Mouse (Mus musculus) midbrain, embryonic 15.5 days (tissue): ENCODE measurements around the gene Fam181a. TPM values are rescaled to one million over a fixed set of nuclear protein-coding genes. Genes with fewer than 3 reads are reported as not detected.

Experiments used
- ATAC-seq: fragments of 200-750 bp; cut with Nextera tagmentation; replicated peaks from 2 replicates; pipeline ENCODE4 v1.8.0; 2017; ENCODE audit warnings: moderate TSS enrichment
- H3K27ac ChIP-seq: fragments of 300-500 bp; sonication (generic); 2 replicates; pipeline ENCODE4 v1.5.1; 2015; ENCODE audit warnings: mild to moderate bottlenecking, inconsistent platforms
- H3K27me3 ChIP-seq: fragments of 300-500 bp; sonication (generic); replicated peaks from 2 replicates; pipeline ENCODE4 v1.6.1; 2015; ENCODE audit warnings: inconsistent platforms
- H3K36me3 ChIP-seq: fragments of 300-500 bp; sonication (generic); replicated peaks from 2 replicates; pipeline ENCODE4 v1.6.1; 2015; ENCODE audit warnings: inconsistent platforms
- H3K4me1 ChIP-seq: fragments of 300-500 bp; sonication (generic); 2 replicates; pipeline ENCODE4 v1.6.1; 2015; ENCODE audit warnings: inconsistent platforms
- H3K4me2 ChIP-seq: fragments of 300-500 bp; sonication (generic); 2 replicates; pipeline ENCODE4 v1.6.1; 2015; ENCODE audit warnings: inconsistent platforms, mild to moderate bottlenecking, moderate library complexity
- H3K4me3 ChIP-seq: fragments of 300-500 bp; sonication (generic); 2 replicates; pipeline ENCODE4 v1.5.1; 2015; ENCODE audit warnings: mild to moderate bottlenecking, inconsistent platforms
- H3K9ac ChIP-seq: fragments of 300-500 bp; sonication (generic); 2 replicates; pipeline ENCODE4 v1.6.1; 2015; ENCODE audit warnings: mild to moderate bottlenecking, inconsistent platforms
- H3K9me3 ChIP-seq: fragments of 300-500 bp; sonication (generic); 2 replicates; pipeline ENCODE4 v1.6.1; 2016; ENCODE audit warnings: inconsistent platforms
- WGBS: fragments of 180-500 bp; shearing (Covaris S2); methylation state at CpG from one replicate; pipeline ENCODE4 v1.1.7; 2015; ENCODE audit warnings: mixed read lengths; 5-methylcytosine and 5-hydroxymethylcytosine counted together
- polyA plus RNA-seq: library from polyadenylated mRNA; unstranded; fragments of >200 nt; fragmentation: Nextera tagmentation; extraction: Ambion mirVana; gene quantifications from 2 replicates; pipeline ENCODE4 v1.2.1, GENCODE M21; 2015

Gene Fam181a
- polyA plus RNA-seq, 1 experiment from 2014 or later: 7.7 TPM

DNA sequence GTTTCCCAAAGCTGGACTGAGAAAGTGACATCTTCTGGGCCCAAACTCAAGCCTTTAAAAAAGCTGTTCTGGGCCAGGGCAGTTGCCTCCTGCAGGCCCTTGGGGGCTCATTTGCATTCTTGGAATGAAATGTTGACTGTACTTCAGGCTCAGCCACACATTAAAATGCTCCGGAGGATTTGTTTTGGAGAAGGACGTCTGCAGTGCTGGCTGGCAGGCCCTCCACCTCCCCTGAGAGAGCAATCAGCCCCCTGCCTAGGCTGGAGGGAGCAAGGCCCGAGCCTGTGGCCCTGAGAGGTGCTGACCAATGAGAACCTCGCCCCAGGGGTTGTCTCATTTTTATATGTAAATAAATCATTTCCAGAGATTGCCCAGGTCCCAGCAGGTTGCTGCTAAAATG is 14.5 kb upstream of the Fam181a start:
- H3K4me2 ChIP-seq: no peak overlapping the region
- H3K27ac ChIP-seq: no peak overlapping the region; the same call in 1 of the 2 replicates
- H3K4me1 ChIP-seq: 0 out of 2 replicates have a peak, but pooled peaks cover 6% of the 10 kb centered on the region
- H3K36me3 ChIP-seq: no peaks in the 10 kb centered on the region
- no peak for ATAC-seq
- H3K9ac ChIP-seq: no peak overlapping the region
- WGBS: 15% methylated on average over 4 of the region's 4 CpGs
- no peaks in the 10 kb centered on the region for H3K27me3 ChIP-seq
- H3K4me3 ChIP-seq: no peak overlapping the region
- H3K9me3 ChIP-seq: no peaks in the 10 kb centered on the region

DNA sequence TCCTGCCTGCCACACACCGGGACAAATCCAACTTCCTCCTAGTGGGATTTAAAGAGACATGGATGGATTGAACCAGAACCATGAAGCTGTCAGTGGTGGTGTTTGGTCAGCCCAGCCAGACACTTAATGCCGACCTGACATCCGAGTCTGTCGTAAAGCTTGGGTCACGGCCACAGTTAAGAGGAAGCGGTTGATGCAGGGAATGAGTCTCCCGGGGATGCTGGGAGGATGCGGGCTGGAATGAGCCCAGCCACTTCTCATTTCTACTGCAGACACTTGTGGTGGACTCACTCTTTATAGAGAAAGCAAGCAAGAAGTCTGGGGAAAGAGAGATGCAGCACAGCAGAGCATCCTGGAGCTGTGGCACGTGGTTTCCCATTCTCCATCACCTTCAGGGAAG is 10.3 kb upstream of the Fam181a start:
- H3K4me1 ChIP-seq: 0 out of 2 replicates have a peak, but pooled peaks cover 6% of the 10 kb centered on the region

DNA sequence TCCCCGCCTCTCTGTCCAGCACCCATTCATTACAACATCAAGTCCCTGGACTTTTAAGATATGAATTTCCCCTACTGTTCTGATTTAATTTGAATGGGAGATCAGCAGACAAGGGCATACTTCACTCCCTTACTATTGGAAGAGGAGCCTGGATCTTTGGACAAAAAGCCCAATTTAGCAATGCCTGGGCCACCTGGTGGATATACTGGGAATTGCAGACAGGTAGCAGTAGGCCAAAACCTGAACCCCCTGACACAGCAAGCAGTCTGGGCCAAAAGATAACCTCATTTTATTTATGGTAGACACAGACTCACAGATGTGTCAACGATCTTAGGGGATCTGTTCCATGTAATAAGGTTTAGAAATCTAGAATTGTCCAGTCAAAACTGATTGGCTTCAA is 9.1 kb upstream of the Fam181a start:
- H3K27me3 ChIP-seq: no peaks in the 10 kb centered on the region
- H3K4me2 ChIP-seq: no peak overlapping the region
- no peak overlapping the region for H3K27ac ChIP-seq
- H3K36me3 ChIP-seq: no peaks in the 10 kb centered on the region
- no peak for ATAC-seq
- H3K9me3 ChIP-seq: no peaks in the 10 kb centered on the region
- H3K4me3 ChIP-seq: no peak overlapping the region
- H3K4me1 ChIP-seq: no peaks in the 10 kb centered on the region
- no peak overlapping the region for H3K9ac ChIP-seq
- WGBS: 44% methylated on average over 2 of the region's 2 CpGs

More for the DNA sequence above, 10.3 kb upstream of the Fam181a start:
- Histone ChIP-seq H3K9ac (no peak overlapping the region), H3K4me2 (no peak overlapping the region), H3K27me3 (no peaks in the 10 kb centered on the region), H3K9me3 (no peaks in the 10 kb centered on the region), H3K27ac (no peak overlapping the region), H3K4me3 (no peak overlapping the region), H3K36me3 (no peaks in the 10 kb centered on the region)
- no peak for ATAC-seq
- 79% methylated on average over 9 of the region's 9 CpGs for WGBS

DNA sequence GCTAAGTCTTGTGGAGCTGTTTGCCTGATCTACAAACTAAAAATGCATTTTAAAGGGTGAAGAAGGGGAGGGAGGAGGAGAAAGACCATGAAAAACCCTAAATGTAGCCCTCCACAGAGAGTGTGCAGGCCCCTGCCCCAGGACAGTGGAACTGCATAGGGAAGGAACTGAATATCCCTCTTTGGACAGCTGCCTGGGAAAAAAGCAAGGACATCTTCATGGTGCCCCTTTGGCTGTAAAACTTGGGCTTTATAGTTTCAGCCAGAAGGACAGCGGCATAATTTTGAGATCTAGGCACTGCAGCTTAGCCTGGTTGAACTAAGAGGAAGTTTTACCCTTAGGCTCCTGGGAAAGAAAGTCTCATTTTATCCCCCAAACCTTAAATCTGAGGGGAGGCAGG is 7.8 kb upstream of the Fam181a start:
- Histone ChIP-seq H3K4me3 (no peak overlapping the region), H3K9me3 (no peaks in the 10 kb centered on the region), H3K9ac (no peak overlapping the region), H3K4me2 (no peak overlapping the region), H3K36me3 (no peaks in the 10 kb centered on the region), H3K27ac (no peak overlapping the region), H3K4me1 (no peaks in the 10 kb centered on the region), H3K27me3 (no peaks in the 10 kb centered on the region)
- 100% methylated on average over 1 of the region's 1 CpGs for WGBS
- ATAC-seq: no peak

DNA sequence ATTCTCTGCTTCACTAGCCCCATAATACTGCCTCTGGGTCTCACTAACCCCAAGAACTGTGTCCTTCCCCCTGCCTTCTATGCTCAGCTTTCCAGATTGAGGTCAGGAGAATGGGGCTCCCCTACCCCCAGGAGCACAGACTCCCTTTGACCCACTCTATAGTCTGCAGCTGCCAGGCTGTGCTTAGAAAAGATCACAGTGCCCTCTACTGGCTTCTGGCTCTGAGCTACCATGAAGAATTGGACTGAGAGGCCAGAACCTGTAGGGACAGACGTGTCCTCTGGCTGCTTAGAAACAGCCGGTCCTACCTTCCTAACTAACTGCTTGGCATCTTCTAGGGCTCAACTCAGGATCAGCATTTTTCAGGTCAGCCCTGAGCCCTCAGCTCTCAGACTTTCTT is 4.6 kb upstream of the Fam181a start:
- H3K4me2 ChIP-seq: no peak overlapping the region
- no peaks in the 10 kb centered on the region for H3K9me3 ChIP-seq
- no peaks in the 10 kb centered on the region for H3K4me1 ChIP-seq
- no peaks in the 10 kb centered on the region for H3K36me3 ChIP-seq
- no peak overlapping the region for H3K27ac ChIP-seq
- WGBS: 32% methylated on average over 2 of the region's 2 CpGs
- ATAC-seq: peak; percentile 71
- H3K27me3 ChIP-seq: no peaks in the 10 kb centered on the region
- no peak overlapping the region for H3K4me3 ChIP-seq
- no peak overlapping the region for H3K9ac ChIP-seq

DNA sequence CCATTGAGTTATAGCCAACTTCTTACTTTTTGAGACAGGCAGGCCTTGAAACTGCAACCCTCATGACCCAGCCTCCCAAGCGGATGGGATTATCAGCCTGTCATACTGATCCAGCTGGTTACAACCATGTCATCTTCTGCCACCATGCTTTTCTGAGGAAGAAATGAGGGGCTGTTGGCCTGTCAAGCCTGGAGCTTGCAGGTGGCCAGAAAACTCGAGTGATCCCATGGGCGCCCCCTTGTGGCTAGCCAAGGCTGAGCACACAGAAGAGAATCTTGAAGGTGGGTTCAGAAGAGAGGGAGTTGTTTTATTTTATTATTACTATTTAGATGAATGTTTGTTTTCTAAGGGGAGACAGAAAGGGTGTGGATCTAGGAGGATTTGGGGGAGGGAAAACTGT is 4.1 kb upstream of the Fam181a start:
- 20% methylated on average over 3 of the region's 3 CpGs for WGBS
- H3K4me1 ChIP-seq: no peaks in the 10 kb centered on the region
- no peaks in the 10 kb centered on the region for H3K27me3 ChIP-seq
- H3K4me2 ChIP-seq: no peak overlapping the region
- no peak overlapping the region for H3K4me3 ChIP-seq
- H3K36me3 ChIP-seq: no peaks in the 10 kb centered on the region
- ATAC-seq: no peak
- no peak overlapping the region for H3K9ac ChIP-seq
- no peaks in the 10 kb centered on the region for H3K9me3 ChIP-seq
- no peak overlapping the region for H3K27ac ChIP-seq

DNA sequence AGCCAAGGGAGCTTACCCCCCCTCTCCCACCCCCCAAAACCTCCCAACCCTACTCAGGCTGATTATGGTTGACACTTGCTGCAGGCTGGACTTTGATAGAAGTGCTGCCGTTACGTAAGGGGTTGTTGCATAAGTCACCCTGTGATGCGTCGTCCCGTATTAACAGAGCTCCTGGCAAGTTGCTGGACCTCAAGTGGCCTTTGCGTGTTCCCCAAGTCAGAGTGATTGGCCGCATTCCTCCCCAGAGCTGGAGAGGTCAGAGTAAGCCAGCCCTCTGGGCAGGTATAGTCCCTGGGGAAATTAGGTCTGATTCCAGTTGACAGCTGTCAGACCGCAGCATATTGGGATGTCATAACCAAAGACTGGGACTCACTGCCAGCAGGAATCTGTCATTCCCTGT is 1.1 kb downstream of the Fam181a start:
- Histone ChIP-seq H3K4me1 (peaks cover 44% of the 10 kb centered on the region), H3K4me3 (no peak overlapping the region), H3K9ac (no peak overlapping the region), H3K4me2 (no peak overlapping the region), H3K9me3 (no peaks in the 10 kb centered on the region), H3K27me3 (peaks cover 7% of the 10 kb centered on the region; the same call in 1 of the 2 replicates), H3K36me3 (no peaks in the 10 kb centered on the region), H3K27ac (no peak overlapping the region)
- 66% methylated on average over 8 of the region's 8 CpGs for WGBS
- ATAC-seq: no peak

DNA sequence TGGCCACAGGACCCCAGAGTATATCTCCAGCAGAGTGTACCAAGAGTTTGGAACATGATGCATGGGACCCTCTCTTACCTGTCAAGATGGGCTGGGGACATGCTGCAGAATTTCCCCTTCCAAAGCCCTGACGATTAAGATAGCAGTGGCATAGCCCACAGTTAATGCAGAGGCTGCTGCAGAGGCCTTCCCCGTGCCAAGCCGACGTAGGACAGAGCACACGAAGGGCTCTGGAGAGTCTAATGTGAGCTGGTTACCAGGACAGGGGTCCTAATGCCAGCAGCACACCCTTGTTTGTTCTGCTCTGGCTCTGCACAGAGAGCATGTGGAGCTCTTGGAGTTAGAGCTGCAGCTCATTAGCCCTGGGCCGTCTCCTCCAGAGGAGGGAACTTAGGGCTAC is 2.5 kb downstream of the Fam181a start:
- Histone ChIP-seq H3K4me3 (no peak overlapping the region), H3K4me2 (peak overlapping the region; percentile 56), H3K9me3 (no peaks in the 10 kb centered on the region), H3K27ac (peak overlapping the region; percentile 76), H3K9ac (no peak overlapping the region), H3K36me3 (no peaks in the 10 kb centered on the region), H3K4me1 (peaks cover 44% of the 10 kb centered on the region), H3K27me3 (peaks cover 7% of the 10 kb centered on the region; the same call in 1 of the 2 replicates)
- WGBS: 40% methylated on average over 6 of the region's 6 CpGs
- ATAC-seq: peak; percentile 2; the same call in 1 of the 2 replicates

DNA sequence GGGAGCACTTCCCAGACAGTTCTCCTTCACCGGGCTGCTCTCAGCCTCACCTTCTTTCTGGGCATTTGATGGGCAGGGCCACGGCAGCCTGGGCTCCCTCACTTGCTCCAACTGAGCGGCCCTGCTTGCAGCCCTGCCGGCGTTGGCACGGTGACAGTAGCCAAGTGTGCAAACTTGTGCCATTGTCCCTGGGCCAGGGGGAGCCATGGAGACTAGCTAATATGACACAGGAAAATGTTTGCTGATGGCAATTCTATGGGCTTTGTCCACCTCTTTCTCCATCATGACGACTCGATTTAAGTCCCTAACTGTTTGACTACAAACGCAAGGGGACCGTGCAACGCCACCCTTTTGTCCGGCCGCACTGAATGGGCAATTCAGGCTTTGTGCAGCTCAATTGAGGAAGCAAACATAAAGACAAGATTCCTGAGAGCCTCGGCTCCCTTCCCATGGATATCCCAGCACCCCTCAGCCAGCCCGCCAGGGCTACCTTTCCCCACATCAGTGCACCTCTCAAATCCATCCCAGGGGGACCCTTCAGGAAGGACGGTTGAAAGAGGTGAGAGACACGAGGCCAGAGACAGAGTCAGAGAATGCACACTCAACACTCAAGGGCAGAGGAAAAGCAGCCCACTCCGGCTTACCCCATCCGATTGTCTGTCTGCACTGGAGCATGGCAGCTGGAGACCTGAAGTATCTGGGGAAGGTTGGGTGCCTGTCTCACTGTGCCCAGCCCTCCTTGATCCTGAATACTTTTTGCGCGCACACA is 3.3 kb downstream of the Fam181a start:
- Histone ChIP-seq H3K9me3 (no peaks in the 10 kb centered on the region), H3K4me2 (peak overlapping the region; percentile 56), H3K36me3 (no peaks in the 10 kb centered on the region), H3K27me3 (peaks cover 7% of the 10 kb centered on the region; the same call in 1 of the 2 replicates), H3K9ac (no peak overlapping the region), H3K27ac (peak overlapping the region; percentile 76), H3K4me1 (peaks cover 44% of the 10 kb centered on the region), H3K4me3 (no peak overlapping the region)
- peak; percentile 59 for ATAC-seq
- WGBS: 12% methylated on average over 21 of the region's 21 CpGs

DNA sequence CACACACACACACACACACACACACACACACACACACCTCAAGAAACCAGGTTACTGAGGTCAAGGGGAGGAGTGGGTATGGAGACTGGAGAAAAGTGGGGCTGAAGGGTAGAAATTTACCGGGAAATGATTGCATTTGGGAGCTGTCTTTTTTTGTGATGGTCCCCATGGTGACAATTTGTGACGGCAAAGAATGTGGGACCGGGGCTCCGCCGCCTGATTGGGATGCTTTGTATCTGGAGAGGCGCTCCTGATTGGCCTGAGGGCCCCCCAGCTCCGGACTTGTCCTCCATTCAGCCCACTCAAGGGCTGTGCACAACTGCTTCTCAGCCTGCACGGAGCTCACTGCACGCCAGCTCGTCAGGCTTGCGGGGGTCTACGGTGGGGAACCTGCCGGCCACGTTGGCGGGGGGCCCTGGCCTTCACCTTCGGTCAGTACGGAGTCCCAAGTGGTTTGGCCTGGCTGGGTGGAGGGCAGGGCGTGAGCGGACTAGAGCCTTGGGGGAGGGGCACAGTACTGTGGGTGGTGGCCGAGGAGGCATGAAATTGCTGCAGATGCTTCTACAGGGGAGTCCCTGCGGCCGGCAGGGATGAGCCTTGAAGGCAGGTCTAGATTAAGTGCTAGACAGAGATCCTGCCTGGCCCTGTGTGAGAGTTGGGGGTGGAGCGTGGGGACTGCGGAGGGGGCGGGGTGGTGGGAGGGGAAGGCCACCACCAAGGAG is 4.0 kb downstream of the Fam181a start:
- 3% methylated on average over 25 of the region's 25 CpGs for WGBS

DNA sequence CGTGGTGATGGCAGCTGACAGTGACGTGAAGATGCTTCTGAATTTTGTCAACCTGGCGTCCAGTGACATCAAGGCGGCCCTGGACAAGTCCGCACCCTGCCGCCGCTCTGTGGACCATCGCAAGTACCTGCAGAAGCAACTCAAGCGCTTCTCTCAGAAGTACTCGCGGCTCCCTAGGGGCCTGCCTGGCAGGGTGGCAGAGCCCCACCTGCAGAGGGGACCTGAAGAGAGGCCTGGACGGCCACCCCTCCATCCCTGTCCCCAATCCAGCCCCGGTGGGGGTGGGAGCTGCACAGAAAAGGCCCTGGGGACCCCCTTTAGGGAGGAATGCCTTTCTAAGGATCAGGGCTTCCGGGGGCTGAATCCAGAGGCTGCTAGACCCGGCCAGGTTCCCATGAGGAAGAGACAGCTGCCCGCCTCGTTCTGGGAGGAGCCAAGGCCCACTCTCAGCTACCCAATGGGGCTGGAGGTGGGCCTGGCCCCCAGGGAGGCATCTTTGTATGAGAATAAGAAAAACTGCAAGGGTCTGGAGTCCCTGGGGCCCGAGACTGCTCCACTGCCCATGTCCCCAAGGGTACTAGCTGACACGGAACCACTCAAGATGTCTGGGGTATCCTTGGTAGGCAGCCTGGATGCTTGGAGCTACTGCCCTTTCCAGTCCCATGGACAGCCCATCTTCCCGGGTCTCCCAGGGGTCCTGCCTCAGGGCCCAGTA is 5.2 kb downstream of the Fam181a start:
- H3K4me2 ChIP-seq: peak overlapping the region; percentile 56
- H3K27ac ChIP-seq: 0 out of 2 replicates have a peak overlapping the region, but pooled peaks have one; percentile 10
- H3K36me3 ChIP-seq: no peaks in the 10 kb centered on the region
- peaks cover 44% of the 10 kb centered on the region for H3K4me1 ChIP-seq
- ATAC-seq: no peak
- peak overlapping the region; percentile 35 for H3K4me3 ChIP-seq
- no peaks in the 10 kb centered on the region for H3K9me3 ChIP-seq
- peaks cover 7% of the 10 kb centered on the region; the same call in 1 of the 2 replicates for H3K27me3 ChIP-seq
- no peak overlapping the region for H3K9ac ChIP-seq
- 21% methylated on average over 20 of the region's 20 CpGs for WGBS

More for the DNA sequence above, 4.0 kb downstream of the Fam181a start:
- Histone ChIP-seq H3K4me3 (peak overlapping the region; percentile 35), H3K4me2 (peak overlapping the region; percentile 56), H3K27me3 (peaks cover 7% of the 10 kb centered on the region; the same call in 1 of the 2 replicates), H3K9me3 (no peaks in the 10 kb centered on the region), H3K4me1 (peaks cover 44% of the 10 kb centered on the region), H3K27ac (peak overlapping the region; percentile 76), H3K9ac (peak overlapping the region; percentile 30; the same call in 1 of the 2 replicates), H3K36me3 (no peaks in the 10 kb centered on the region)
- ATAC-seq: peak; percentile 79

DNA sequence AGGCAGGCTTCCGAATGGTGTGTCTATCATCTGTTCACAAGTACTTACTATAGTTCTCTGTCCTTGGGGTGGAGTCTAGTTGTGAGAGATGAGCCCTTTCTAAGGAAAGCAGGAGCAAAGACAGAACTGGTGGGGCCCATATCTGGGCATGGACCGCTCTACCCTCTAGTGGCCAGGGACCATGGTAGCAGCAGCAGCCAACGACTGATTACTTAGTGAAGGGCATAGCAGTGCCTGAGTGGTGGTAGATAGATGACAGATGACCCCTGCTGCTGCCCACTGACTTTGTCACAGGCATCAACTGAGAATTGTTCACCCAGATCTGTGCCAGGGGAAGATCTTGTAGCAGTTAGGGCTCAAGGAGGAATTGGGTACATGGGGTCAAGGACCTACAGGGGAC is 12.0 kb downstream of the Fam181a start:
- Histone ChIP-seq H3K4me2 (no peak overlapping the region), H3K4me3 (no peak overlapping the region), H3K27ac (no peak overlapping the region), H3K27me3 (peaks cover 11% of the 10 kb centered on the region), H3K9ac (no peak overlapping the region), H3K4me1 (0 out of 2 replicates have a peak, but pooled peaks cover 4% of the 10 kb centered on the region), H3K9me3 (no peaks in the 10 kb centered on the region), H3K36me3 (no peaks in the 10 kb centered on the region)
- 42% methylated on average over 3 of the region's 3 CpGs for WGBS
- ATAC-seq: no peak
